Mouse (Mus musculus) hindbrain, embryonic 15.5 days (tissue): ENCODE measurements around the gene Cdadc1. TPM values are rescaled to one million over a fixed set of nuclear protein-coding genes. Genes with fewer than 3 reads are reported as not detected.

ENCODE experiments used
- ATAC-seq: fragments of 200-750 bp; cut with Nextera tagmentation; 2 replicates; pipeline ENCODE4 v1.8.0; 2017; ENCODE audit warnings: low read depth, moderate number of reproducible peaks, moderate TSS enrichment; ENCODE audit not compliant: low FRiP score
- H3K27ac ChIP-seq: fragments of 300-500 bp; sonication (generic); replicated peaks from 2 replicates; pipeline ENCODE4 v1.5.1; 2015; ENCODE audit warnings: mild to moderate bottlenecking, inconsistent platforms
- H3K27me3 ChIP-seq: fragments of 300-500 bp; sonication (generic); 2 replicates; pipeline ENCODE4 v1.6.1; 2015; ENCODE audit warnings: control low read depth, inconsistent platforms
- H3K36me3 ChIP-seq: fragments of 300-500 bp; sonication (generic); 2 replicates; pipeline ENCODE4 v1.6.1; 2015; ENCODE audit warnings: control low read depth, inconsistent platforms
- H3K4me1 ChIP-seq: fragments of 300-500 bp; sonication (generic); replicated peaks from 2 replicates; pipeline ENCODE4 v1.6.1; 2015; ENCODE audit warnings: control low read depth, inconsistent platforms
- H3K4me2 ChIP-seq: fragments of 300-500 bp; sonication (generic); 2 replicates; pipeline ENCODE4 v1.6.1; 2015; ENCODE audit warnings: moderate library complexity, mild to moderate bottlenecking, inconsistent platforms
- H3K4me3 ChIP-seq: fragments of 300-500 bp; sonication (generic); 2 replicates; pipeline ENCODE4 v1.5.1; 2015; ENCODE audit warnings: mild to moderate bottlenecking, inconsistent platforms
- H3K9ac ChIP-seq: fragments of 300-500 bp; sonication (generic); 2 replicates; pipeline ENCODE4 v1.6.1; 2015; ENCODE audit warnings: inconsistent platforms
- H3K9me3 ChIP-seq: fragments of 300-500 bp; sonication (generic); 2 replicates; pipeline ENCODE4 v1.6.1; 2016; ENCODE audit warnings: control low read depth, inconsistent platforms
- WGBS: fragments of 180-500 bp; shearing (Covaris S2); methylation state at CpG from one replicate; pipeline ENCODE4 v1.1.7; 2015; 5-methylcytosine and 5-hydroxymethylcytosine counted together
- polyA plus RNA-seq: library from polyadenylated mRNA; unstranded; fragments of >200 nt; fragmentation: Nextera tagmentation; extraction: Ambion mirVana; gene quantifications from 2 replicates; pipeline ENCODE4 v1.2.1, GENCODE M21; 2015

Cdadc1 gene
- polyA plus RNA-seq, 1 experiment from 2014 or later = 30.1 TPM

DNA sequence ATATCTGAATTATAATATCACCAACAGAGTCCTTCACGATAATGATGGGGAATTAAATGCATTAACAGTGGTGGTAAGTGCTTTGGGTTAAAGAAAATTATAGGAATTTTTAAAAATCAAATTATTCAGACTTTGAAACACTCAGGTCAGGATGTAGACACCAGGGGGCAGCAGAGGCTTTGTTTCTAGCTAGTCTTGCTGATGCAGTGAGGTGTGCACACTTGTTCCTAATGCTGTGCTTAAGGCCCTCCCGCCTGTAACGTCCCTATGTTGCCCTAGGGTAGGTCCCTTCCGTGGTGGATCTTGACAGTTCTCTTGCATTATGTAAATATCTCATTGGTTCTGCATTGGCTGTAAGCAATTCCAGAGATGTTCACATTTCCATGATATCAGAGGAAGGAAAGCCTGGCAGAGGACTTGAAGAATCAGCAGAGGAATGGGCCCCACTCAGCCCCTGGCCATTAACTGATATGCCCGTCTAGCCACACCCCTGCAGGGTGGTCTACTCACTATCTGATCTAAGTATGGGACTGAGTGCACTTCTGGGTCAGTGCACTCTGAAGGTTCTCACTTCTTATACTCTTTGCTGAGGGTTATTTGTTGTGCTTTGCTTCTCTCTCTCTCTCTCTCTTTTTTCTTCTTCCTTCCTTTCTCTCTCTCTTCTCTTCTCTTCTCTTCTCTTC lies 8.1 kb upstream of the Cdadc1 start:
- no peak overlapping the region for H3K4me2 ChIP-seq
- H3K27me3 ChIP-seq = no peaks in the 10 kb centered on the region
- no peaks in the 10 kb centered on the region for H3K4me1 ChIP-seq
- no peak overlapping the region for H3K9ac ChIP-seq
- ATAC-seq = 0 out of 2 replicates have a peak, but pooled peaks have one; percentile 69
- no peak overlapping the region for H3K27ac ChIP-seq
- no peak overlapping the region for H3K4me3 ChIP-seq
- no peaks in the 10 kb centered on the region for H3K36me3 ChIP-seq
- H3K9me3 ChIP-seq = no peaks in the 10 kb centered on the region
- 21% methylated on average over 5 of the region's 5 CpGs for WGBS

DNA sequence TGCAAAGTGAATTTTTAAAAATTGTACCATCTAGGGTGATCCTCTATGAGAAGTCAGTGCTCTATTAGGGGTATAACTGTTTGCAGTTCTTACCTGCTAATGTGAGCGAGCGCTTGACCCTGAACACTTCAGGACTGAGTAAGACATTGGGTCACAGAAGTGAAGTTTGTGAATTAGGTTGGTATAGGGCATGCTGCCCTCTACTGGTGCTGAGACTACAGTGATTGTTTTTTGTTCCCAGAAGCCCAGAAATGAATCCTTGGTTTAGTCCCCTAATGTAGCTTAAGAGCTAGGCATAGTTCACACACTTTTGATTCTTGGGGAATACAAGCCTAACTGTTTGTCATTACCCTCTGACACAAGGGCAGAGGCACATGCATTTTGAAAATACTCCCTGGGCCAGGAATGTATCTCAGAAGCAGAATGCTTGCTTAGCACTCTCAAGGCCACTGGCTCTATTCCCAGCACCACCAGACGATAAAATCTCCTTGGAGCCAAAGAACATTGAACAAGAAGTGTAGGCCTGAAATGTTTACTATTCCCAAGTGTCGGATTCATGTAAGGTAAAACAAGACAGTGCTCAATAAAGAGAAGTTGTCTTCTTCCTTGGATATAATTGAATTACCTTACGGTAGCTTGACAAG lies 6.4 kb upstream of the Cdadc1 start:
- Histone ChIP-seq H3K27ac (no peak overlapping the region), H3K4me3 (no peak overlapping the region), H3K9me3 (no peaks in the 10 kb centered on the region), H3K4me1 (no peaks in the 10 kb centered on the region), H3K36me3 (no peaks in the 10 kb centered on the region), H3K9ac (no peak overlapping the region), H3K4me2 (no peak overlapping the region), H3K27me3 (no peaks in the 10 kb centered on the region)
- 70% methylated on average over 5 of the region's 5 CpGs for WGBS
- ATAC-seq = no peak

DNA sequence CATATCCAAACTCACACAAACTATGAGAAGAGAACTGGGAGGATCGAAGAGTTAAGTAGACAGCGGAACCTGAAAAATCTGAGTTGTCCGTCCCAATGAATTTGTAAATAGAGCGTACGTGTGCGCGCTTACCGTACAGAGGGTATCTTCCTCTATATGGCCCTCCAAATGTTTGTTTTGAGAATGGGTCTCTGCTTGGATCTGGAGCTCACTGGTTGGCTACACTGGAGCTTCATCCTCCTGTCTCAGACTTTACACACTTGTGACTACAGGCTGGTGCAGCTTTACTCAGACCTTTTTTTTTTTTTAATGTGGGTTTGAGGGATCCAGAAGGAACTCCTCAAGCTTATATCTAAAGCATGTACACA lies 485 bp upstream of the Cdadc1 start:
- H3K36me3 ChIP-seq = peaks cover 7% of the 10 kb centered on the region; the same call in 1 of the 2 replicates

DNA sequence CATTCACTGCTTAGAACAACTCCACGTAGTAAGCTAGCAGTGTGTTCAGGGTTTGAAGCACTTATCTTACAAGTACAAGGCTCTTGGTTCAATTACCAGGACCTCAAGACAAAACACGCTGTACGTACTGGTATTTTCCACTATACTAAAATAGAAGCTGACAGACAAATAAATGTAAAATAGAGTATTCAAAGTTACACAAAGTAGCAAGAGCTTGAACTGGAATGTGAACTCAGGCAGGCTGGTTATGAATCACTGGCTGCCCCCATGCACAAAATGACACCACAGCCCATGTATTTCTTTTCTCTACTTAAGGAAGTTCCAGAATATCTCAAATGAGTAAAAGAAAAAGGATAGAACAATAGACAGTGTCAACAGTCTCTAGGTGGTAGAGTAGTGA lies 2.8 kb downstream of the Cdadc1 start:
- Histone ChIP-seq H3K4me3 (no peak overlapping the region), H3K4me1 (peaks cover 17% of the 10 kb centered on the region), H3K9ac (no peak overlapping the region), H3K9me3 (no peaks in the 10 kb centered on the region), H3K27ac (no peak overlapping the region), H3K4me2 (no peak overlapping the region), H3K36me3 (peaks cover 28% of the 10 kb centered on the region), H3K27me3 (no peaks in the 10 kb centered on the region)
- WGBS = 96% methylated on average over 3 of the region's 3 CpGs
- no peak for ATAC-seq

More for the DNA sequence above, 485 bp upstream of the Cdadc1 start:
- Histone ChIP-seq H3K27me3 (no peaks in the 10 kb centered on the region), H3K4me2 (peak overlapping the region; percentile 83), H3K9ac (peak overlapping the region; percentile 85), H3K9me3 (no peaks in the 10 kb centered on the region), H3K4me3 (peak overlapping the region; percentile 89), H3K4me1 (peaks cover 17% of the 10 kb centered on the region), H3K27ac (peak overlapping the region; percentile 86)
- 4% methylated on average over 8 of the region's 8 CpGs for WGBS
- peak; percentile 60; the same call in 1 of the 2 replicates for ATAC-seq

DNA sequence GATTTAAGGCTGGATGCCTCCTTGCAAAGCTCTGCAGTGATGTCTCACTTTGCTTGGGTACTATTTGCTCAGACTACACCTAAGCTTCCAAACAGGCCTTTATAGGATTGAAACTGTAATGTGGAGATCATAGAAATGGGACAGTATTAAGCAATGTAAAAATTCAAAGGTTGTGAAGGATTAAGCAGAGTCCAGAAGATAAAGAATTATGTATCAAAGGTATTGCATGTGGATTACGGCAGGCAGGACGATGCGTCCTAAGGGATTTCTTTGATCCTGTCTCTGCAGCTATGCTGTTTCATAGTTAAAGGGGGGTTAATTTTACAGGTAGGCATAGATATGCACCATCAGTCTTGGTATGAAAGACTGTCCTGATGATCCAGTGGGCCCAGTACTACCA lies 5.2 kb downstream of the Cdadc1 start:
- 92% methylated on average over 3 of the region's 3 CpGs for WGBS
- Histone ChIP-seq H3K4me1 (peaks cover 13% of the 10 kb centered on the region), H3K36me3 (peaks cover 48% of the 10 kb centered on the region), H3K4me2 (no peak overlapping the region), H3K9ac (no peak overlapping the region), H3K27ac (no peak overlapping the region), H3K27me3 (no peaks in the 10 kb centered on the region), H3K4me3 (no peak overlapping the region), H3K9me3 (no peaks in the 10 kb centered on the region)
- ATAC-seq = no peak

DNA sequence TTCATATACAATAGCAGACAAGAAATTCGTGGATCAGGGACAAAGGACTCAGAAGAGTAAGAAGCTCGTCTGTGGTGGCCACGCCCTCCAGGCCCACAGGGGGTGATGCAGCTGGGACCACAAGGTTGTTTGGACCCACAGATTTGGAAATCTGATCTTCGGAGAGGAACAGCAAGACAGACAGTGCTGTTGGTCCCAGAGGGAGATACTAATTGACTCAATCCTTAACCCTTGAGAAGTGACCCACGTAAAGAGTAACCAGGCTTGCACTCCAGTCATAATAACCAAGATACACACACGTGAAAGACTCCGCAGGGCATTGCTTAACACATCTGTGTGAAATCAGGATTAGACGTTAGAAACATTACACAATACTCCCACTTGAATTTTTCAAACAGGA lies 5.9 kb downstream of the Cdadc1 start:
- H3K9me3 ChIP-seq = no peaks in the 10 kb centered on the region
- no peak overlapping the region for H3K4me3 ChIP-seq
- no peak overlapping the region for H3K4me2 ChIP-seq
- no peak overlapping the region for H3K9ac ChIP-seq
- H3K27ac ChIP-seq = no peak overlapping the region
- peaks cover 9% of the 10 kb centered on the region for H3K4me1 ChIP-seq
- 75% methylated on average over 8 of the region's 8 CpGs for WGBS
- no peak for ATAC-seq
- H3K36me3 ChIP-seq = peaks cover 48% of the 10 kb centered on the region
- no peaks in the 10 kb centered on the region for H3K27me3 ChIP-seq

DNA sequence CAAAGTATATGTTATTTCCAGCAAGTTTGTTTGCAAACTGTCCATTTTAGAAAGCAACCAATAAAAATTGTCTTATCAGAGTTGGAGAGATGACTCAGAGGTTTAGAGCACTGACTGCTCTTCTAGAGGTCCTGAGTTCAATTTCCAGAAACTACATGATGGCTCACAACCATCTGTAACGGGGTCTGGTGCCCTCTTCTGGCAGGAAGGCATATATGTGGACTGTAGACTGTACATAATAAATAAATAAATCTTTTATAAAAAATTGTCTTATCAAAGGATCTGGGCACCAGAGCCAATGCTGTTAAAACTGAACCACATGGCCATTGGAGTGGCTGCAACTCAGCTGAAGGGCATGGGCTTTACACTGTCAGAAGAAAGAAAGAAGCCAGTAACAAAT lies 7.1 kb downstream of the Cdadc1 start:
- no peaks in the 10 kb centered on the region for H3K4me1 ChIP-seq
- no peak for ATAC-seq
- no peaks in the 10 kb centered on the region for H3K9me3 ChIP-seq
- H3K4me2 ChIP-seq = no peak overlapping the region
- H3K27ac ChIP-seq = no peak overlapping the region
- no peak overlapping the region for H3K9ac ChIP-seq
- H3K4me3 ChIP-seq = no peak overlapping the region
- no peaks in the 10 kb centered on the region for H3K27me3 ChIP-seq
- WGBS = 87% methylated on average over 1 of the region's 1 CpGs
- peaks cover 60% of the 10 kb centered on the region for H3K36me3 ChIP-seq

DNA sequence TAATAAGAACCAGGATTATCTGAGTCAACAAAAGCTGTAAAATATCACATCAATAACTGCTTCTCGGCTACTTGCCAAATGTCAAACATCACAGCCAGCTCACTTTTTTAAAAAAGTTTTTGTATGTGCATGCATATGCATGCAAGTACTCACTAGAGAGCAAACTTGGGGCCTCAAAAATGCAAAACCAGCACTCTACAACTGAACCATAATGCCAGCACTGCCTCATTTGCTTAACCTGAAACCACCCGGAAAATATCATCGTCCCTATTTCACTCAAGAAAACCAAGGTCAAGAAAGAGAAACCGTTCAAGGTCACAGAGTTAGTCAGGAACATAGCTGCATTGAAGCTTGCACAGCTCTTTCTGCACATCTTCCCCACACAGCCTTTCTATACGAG lies 21.4 kb downstream of the Cdadc1 start:
- 94% methylated on average over 5 of the region's 5 CpGs for WGBS
- Histone ChIP-seq H3K4me3 (no peak overlapping the region), H3K9ac (no peak overlapping the region), H3K27me3 (no peaks in the 10 kb centered on the region), H3K4me2 (no peak overlapping the region), H3K36me3 (peaks cover 38% of the 10 kb centered on the region), H3K9me3 (no peaks in the 10 kb centered on the region), H3K27ac (no peak overlapping the region), H3K4me1 (no peaks in the 10 kb centered on the region)
- ATAC-seq = no peak

DNA sequence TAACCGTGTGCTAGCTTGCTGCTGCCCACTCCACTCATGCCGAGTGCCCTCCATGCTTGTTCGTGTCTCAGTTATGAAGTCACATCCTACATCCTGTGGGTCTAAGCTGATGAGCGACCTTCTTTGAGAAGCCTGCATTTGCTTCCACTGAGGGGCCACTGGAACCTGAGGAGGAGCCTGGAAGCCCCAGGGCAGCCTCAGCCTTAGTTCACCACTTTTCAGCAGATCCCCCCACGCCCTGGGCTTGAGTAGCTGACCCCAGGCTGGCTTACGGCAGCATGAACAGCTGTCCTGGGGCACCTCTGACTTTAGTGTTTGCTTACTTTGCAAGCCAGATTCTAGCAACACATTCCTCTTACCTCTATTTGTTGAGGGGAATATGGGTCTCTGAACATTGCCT lies 31.0 kb downstream of the Cdadc1 start:
- ATAC-seq = no peak
- WGBS = 95% methylated on average over 6 of the region's 6 CpGs

DNA sequence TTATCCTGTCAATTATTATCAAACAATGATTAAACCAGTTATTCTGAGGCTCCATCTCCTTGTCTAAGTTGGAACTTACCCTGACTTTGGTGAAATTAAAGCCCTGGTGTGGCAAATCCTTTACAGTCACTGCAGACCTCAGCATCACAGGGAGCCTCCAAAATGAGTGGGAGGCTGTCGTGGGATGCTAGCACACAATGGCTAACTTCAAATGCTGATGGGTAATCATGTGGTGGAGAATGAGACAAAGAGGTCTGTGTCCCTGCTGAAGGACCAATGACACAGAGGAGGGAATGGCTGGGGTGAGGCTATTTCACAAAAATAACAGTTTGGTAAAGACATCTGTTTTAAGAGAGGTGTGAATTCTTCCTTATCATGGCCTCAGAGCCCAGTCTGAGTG lies 39.9 kb downstream of the Cdadc1 start:
- Histone ChIP-seq H3K9me3 (no peaks in the 10 kb centered on the region), H3K4me1 (no peaks in the 10 kb centered on the region), H3K36me3 (no peaks in the 10 kb centered on the region), H3K4me3 (no peak overlapping the region), H3K9ac (no peak overlapping the region), H3K4me2 (no peak overlapping the region), H3K27ac (no peak overlapping the region), H3K27me3 (no peaks in the 10 kb centered on the region)
- 39% methylated on average over 1 of the region's 1 CpGs for WGBS
- ATAC-seq = no peak

More for the DNA sequence above, 31.0 kb downstream of the Cdadc1 start:
- Histone ChIP-seq H3K4me3 (no peak overlapping the region), H3K36me3 (peaks cover 28% of the 10 kb centered on the region), H3K9me3 (no peaks in the 10 kb centered on the region), H3K4me2 (no peak overlapping the region), H3K27me3 (no peaks in the 10 kb centered on the region), H3K9ac (no peak overlapping the region), H3K27ac (no peak overlapping the region), H3K4me1 (no peaks in the 10 kb centered on the region)

DNA sequence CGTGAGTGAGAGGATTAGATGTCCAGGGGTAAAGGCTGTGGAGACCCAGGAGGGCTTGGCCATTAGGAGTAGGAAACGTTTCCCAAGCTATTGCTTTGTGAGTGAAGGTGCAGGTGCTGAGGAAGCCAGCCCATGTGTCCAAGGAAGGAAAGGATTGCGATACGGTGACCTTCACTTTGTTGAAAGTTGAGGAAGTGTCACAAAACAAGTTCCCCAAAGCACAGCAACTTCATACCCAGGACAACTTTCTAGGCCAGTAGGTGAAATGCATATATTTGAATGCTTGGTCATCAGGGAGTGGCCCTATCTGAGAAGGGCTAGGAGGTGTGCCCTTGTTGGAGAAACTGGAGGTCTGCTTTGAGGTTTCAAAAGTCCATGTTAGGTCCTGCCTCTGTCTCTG lies 40.7 kb downstream of the Cdadc1 start:
- ATAC-seq = no peak
- Histone ChIP-seq H3K27ac (no peak overlapping the region), H3K9me3 (no peaks in the 10 kb centered on the region), H3K4me1 (no peaks in the 10 kb centered on the region), H3K27me3 (no peaks in the 10 kb centered on the region), H3K36me3 (no peaks in the 10 kb centered on the region), H3K9ac (no peak overlapping the region), H3K4me2 (no peak overlapping the region), H3K4me3 (no peak overlapping the region)
- 81% methylated on average over 4 of the region's 4 CpGs for WGBS

DNA sequence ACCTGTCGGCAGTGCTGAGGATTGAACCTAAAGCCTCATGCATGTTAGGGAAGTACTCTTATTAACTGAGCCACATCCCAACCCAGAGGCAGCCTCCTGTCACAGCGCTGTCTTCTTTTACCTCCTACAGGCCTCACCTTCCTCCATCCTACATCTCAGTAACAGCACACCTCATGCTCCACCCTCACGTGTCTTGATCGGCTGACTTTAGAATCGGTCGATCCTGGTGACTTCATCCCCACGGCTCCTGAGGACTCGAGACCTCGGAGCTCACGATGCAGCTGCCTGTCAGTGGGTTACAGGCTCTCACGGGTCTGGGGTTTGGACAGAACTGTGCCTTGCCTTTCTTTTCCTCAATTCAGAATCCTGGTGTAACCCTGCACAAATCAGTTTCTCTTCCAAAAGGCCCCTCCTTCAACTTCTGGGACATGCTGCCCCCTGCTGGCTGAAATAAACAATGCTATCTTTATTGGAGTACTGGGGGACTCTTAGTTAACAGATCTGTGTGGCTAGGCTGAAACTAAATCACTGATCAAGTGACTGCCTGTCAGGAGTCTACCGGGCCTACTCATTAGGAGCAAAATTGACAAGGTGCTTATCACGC lies 41.7 kb downstream of the Cdadc1 start:
- Histone ChIP-seq H3K4me3 (no peak overlapping the region), H3K4me1 (no peaks in the 10 kb centered on the region), H3K9me3 (no peaks in the 10 kb centered on the region), H3K27ac (no peak overlapping the region), H3K36me3 (no peaks in the 10 kb centered on the region), H3K27me3 (no peaks in the 10 kb centered on the region), H3K9ac (no peak overlapping the region), H3K4me2 (no peak overlapping the region; the same call in 1 of the 2 replicates)
- 57% methylated on average over 13 of the region's 13 CpGs for WGBS
- peak; percentile 73 for ATAC-seq
